Mouse (Mus musculus): Measurements from ENCODE around the gene Wwtr1. TPM values are rescaled to one million over a fixed set of nuclear protein-coding genes. Genes with fewer than 3 reads are reported as not detected.

Wwtr1 gene
- polyA plus RNA-seq (2014; fragmentation: Illumina TruSeq; extraction: RNeasy Lipid Tissue Mini Kit (QIAGEN cat#74804); ENCODE audit: low read depth, low replicate concordance), result 36.8 TPM

DNA sequence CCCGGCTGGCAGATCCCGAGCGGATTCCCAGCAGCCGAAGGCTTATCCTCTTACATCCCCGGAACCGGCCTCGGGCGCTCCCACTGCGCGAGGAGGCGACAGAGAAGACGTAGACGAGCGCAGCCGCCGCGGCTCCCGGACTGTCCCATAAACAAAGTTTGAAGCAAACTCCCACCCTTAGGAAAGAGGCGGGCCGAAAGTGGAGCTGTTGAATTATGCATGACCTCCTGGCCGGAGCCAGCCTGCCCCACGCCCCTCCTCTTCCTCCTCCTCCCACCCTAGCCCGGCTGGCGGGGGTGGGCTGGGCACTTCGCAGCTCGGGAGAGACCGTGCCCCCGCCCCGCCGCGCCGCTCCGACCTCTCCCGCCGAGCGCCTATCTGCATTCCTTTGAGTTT lies at the start of gene Wwtr1:
TSS of gene Wwtr1 (minus strand) at position 251 of the 396 bp plus-strand sequence.

DNA sequence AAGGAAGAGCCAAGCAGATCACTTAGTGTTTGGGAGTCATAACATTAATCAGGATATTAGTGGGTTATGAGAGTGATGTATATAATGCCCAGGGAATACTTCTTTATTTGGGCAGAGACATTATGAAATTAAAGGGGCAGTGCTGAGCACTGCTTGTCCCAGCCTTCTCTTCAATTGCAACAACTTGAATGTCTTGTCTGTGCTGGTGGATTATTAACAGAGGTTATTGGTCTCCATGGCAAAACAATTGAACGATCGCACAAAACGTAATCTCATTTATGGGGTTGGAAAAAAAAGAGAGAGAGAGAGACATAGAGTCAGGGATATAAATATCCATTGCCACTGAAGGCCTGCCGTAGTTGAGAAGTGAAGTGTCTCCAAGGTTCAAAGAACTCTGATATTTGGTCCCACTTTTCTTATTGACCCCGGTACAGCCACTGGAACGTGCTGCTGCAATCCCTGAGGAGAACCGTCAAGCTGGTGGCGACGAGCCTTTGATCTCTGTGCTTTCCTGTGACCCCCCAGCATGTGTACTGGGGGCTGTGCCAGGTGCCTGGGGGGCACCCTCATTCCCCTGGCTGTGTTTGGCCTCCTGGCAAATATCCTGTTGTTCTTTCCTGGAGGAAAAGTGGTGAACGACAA lies 150.5 kb downstream of the Wwtr1 start, which contains the start of gene Tm4sf4:
TSS of gene Tm4sf4 (plus strand) at position 226 of the 642 bp plus-strand sequence.

Other genes starting within 250 kb of the Wwtr1 start
- gene Tm4sf4, start 150.6 kb downstream of the Wwtr1 start, polyA plus RNA-seq (2014; fragmentation: Illumina TruSeq; extraction: RNeasy Lipid Tissue Mini Kit (QIAGEN cat#74804); ENCODE audit: low read depth, low replicate concordance), result 3.4 TPM
- 13.0 TPM for gene Commd2, start 75.8 kb upstream of the Wwtr1 start, polyA plus RNA-seq (2014; fragmentation: Illumina TruSeq; extraction: RNeasy Lipid Tissue Mini Kit (QIAGEN cat#74804); ENCODE audit: low read depth, low replicate concordance)
- gene Ankub1, start 116.9 kb upstream of the Wwtr1 start, polyA plus RNA-seq (2014; fragmentation: Illumina TruSeq; extraction: RNeasy Lipid Tissue Mini Kit (QIAGEN cat#74804); ENCODE audit: low read depth, low replicate concordance), result not detected
- 251 TPM for gene Rnf13, start 160.2 kb upstream of the Wwtr1 start, polyA plus RNA-seq (2014; fragmentation: Illumina TruSeq; extraction: RNeasy Lipid Tissue Mini Kit (QIAGEN cat#74804); ENCODE audit: low read depth, low replicate concordance)